Mouse (Mus musculus): ENCODE results near the gene Tectb.
A peak's percentile ranks its signal among the peaks of the same experiment; 100 is the strongest.

Tectb gene

DNA sequence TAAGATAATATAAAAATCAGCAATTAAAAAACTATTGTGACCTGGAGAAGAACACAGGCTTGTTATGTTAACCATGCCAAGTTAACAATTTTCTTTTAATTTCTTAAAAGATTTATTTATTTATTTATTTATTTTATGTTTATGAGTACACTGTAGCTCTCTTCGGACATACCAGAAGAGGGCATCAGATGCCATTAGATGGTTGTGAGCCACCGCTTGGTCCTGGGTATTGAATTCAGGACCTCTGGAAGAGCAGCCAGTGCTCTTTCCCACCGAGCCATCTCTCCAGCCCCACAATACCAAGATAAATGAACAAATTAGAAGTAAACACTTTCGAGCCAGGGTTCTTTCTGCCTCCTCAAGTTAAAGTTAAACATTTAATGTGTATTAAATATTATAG lies 28.1 kb downstream of the Tectb start:
- DNase-seq (ENCODE audit: low spot score in 2 of 2) = no peak

DNA sequence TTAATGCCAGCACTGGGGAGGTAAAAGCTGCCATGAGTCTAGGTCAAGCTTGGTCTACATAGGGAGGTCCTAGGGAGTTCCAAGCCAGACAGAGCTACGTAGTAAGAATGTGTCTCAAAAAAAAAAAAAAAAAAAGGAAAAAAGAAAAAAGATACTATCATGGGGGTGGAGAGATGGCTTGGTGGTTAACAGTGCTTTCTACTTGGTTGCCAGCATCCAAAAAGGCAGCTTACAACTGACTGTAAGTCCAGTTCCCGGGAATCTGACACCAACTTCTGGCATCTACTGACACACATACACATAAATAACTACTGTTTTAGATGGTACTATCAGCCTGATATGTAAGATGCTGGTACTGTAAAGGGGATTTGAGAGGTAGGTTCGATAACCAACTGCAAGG lies 28.6 kb downstream of the Tectb start:
- DNase-seq (ENCODE audit: low spot score in 2 of 2) = no peak

DNA sequence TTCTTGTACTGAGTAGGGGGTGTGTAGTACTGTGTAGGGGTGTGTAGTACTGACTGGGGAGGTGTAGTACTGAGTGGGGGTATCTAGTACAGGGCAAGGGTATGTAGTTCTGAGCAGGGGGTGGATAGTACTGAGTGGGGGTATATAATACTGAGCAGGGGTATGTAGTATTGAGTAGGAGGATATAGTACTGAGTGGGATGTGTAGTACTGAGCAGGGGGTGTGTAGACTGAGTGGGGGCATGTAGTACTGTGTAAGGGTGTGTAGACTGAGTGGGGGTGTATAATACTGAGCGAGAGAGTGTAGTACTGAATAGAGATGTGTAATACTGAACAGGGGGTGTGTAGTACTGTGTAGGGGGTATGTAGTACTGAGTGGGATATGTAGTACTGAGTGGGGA lies 31.2 kb downstream of the Tectb start:
- DNase-seq (ENCODE audit: low spot score in 2 of 2) = no peak

- DNase-seq (ENCODE audit: low spot score in 2 of 2) = peak in 1 of 2 experiments; percentile 35
Observed at GRCm38 (mm10) chr19:55213617-55214340, 33.2 kb downstream of the Tectb start.

- no peak for DNase-seq (ENCODE audit: low spot score in 2 of 2)
Observed at GRCm38 (mm10) chr19:55216876-55217275, 36.3 kb downstream of the Tectb start.

- peak; percentile 65 to 90 for DNase-seq (ENCODE audit: low spot score in 2 of 2)
Observed at GRCm38 (mm10) chr19:55217365-55217764, 36.8 kb downstream of the Tectb start.

DNA sequence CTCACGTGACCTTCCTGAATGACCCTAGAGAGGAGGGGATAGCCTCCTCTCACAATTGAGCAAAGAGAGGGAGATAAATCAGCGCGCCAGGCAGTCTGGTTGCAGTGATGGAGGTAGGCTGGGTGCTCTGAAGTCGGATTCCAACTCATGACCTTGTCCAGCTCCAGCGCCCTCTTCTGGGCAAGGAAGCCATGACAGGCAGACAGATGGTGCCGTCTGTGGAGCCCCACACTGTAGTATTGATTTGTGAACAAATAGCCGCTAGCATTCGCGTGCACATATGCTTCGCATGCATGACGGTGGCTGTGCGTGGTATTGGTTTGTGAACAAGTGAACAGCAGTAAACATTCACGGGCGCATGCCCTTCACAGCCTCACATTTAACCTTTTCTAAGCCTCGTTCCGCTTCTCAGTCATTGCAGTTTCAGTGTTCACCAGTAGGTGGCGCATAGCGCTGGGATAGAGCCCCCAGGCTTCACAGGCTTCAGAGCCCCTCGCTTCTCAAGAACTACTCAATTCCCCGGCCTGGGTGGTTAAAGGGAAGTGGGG lies 37.7 kb downstream of the Tectb start:
- DNase-seq (ENCODE audit: low spot score in 2 of 2) = peak; percentile 89 to 92

DNA sequence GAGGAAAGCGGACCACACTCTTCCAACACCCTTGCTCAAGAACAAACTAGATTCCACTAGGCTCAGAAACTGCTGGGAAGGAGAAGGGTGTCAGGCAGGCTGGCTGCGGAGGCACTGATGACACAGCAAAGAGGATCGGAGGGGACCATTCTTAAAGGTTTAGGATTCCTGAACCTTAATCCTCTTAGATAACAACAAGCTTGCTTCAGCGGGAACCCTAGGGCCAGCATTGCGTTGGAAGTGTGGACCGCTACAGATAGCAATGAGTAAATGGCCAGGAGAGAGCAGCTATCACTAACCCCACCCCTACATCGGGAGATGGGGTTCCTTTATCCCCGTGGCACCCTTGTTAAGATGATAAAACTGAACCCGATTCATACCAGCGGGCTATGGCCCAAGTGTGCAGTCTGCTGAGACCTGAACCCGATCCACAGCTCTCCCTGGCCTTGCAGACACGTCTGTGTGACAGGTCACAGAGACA lies 38.2 kb downstream of the Tectb start:
- DNase-seq (ENCODE audit: low spot score in 2 of 2) = no peak

DNA sequence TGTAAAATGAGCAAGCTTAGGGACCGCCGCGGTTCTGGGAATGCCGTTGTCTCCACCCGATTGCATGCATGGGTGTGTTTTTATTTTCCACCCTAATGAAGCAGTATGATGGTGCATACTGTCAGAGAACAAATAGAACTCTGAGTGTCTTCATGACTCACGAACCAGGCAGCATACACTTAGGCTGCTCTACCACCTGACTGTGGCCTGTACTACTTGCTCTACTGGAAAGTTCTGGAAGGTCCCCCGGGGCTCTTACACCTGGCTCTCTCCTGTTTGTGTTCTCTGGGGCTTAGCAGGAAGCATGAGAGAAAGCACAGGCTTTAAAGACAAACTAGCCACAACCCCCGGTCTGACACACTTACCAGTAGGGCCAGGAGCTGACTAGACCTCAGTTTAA lies 38.8 kb downstream of the Tectb start:
- no peak for DNase-seq (ENCODE audit: low spot score in 2 of 2)

DNA sequence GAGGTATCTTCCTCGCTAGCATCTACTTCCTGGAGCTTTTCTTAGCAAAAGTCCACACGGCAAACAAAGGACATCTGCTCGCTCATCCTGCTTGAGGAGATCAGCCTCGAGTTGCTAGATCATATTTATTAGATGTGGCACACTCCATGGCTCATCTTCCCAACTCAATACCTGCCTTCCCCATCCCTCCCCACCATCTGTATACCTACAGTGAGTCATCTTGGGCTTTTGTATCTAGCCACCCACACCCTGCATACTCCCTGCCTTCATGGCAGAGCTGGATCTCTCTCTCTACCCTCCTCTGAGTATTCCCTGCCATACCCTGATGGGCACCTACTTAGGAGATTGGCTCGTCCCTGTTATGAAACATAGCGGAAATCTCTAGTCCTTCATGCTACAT lies 40.7 kb downstream of the Tectb start:
- peak in 1 of 2 experiments; percentile 35 for DNase-seq (ENCODE audit: low spot score in 2 of 2)

GRCm38 (mm10) chr19:55222268-55222667 lies 41.7 kb downstream of the Tectb start:
- DNase-seq (ENCODE audit: low spot score in 2 of 2) = no peak

- DNase-seq (ENCODE audit: low spot score in 2 of 2) = no peak
Observed at GRCm38 (mm10) chr19:55226621-55227020, 46.1 kb downstream of the Tectb start.

- no peak for DNase-seq (ENCODE audit: low spot score in 2 of 2)
Observed at GRCm38 (mm10) chr19:55227135-55227534, 46.6 kb downstream of the Tectb start.

- DNase-seq (ENCODE audit: low spot score in 2 of 2) = peak; percentile 38
Observed at GRCm38 (mm10) chr19:55231081-55231480, 50.5 kb downstream of the Tectb start.

DNA sequence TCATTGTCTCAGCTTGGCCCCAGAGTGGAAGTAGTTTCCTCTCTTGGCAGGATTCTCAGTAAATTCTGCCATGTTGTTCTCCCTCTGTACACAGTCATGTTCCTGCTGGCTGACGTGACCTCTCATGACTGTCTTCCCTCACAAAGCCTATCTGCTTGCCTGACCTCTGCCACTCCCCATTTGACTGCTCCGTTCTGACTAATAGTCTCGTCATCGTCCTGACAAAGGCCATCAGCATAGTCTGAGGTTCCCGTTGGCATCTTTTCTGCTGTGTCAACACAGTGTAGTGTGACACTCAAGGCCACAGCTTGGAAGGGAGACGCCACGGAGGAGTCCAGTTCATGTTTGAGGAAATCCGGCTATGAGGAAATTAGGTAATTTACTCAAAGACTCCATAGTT lies 51.6 kb downstream of the Tectb start:
- DNase-seq (ENCODE audit: low spot score in 2 of 2) = no peak

DNA sequence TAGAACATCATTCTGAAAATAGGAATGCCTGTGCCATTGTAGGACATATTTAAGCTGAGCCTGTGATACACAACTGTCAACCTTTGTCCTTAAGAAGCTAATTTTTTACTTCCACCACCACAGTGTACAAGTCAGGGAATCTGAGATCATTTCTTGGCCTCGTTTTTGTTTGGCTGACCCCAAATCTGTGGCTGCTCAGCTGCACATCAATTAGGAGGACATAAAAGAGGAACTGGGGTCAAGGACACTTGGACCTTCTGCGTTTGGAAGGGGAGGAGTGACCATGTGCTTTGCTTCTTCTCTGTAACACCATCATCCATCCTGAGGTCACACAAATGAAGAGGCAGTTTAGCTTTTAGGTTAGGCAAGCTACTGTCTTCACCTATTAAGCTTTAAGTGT lies 55.5 kb downstream of the Tectb start:
- DNase-seq (ENCODE audit: low spot score in 2 of 2) = no peak

DNA sequence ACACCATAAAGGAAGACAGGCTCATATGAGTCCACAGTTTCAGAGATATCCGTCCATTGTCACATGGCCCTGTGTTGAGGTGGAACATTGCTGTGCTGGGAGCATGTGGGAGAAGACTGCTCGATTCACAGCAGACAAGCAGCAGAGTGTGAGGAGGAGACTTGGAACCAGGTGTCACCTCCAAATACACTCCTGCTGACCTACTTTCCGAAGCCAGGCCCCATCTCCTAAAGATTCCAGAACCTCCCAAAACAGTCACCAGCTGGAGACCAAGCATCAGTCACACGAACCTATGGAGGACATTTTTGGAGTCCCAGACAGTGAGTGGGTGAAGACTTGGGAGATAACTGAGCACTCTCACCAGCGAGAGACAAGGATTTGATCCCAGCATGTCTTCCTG lies 56.0 kb downstream of the Tectb start:
- peak; percentile 21 to 69 for DNase-seq (ENCODE audit: low spot score in 2 of 2)

GRCm38 (mm10) chr19:55239766-55240426 lies 59.4 kb downstream of the Tectb start:
- DNase-seq (ENCODE audit: low spot score in 2 of 2) = no peak

DNA sequence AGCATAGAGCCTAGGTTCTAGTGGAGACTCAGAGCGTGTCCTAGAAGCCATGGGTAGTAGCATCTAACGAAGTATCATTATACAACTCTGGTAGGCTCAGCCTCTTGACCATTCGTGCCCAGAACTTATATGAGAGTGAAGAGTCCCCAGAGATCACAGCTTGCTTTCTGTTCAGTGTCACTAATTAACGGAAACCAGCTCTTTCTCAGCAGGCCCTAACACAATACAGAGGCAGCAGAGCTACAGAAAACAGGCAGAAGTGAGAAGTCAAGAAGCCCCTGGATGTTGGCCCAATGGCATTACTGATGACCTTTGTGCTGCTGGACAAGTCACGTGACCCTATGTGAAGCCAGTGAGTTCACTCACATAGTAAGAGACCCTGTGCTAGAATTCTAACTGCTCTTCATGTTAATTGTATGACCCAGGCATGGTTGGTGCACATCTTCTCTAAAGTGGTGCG lies 60.7 kb downstream of the Tectb start, which contains the start of gene Gucy2g:
Gucy2g (minus strand) TSS at position 51 of the 460 bp plus-strand sequence.
- no peak for DNase-seq (ENCODE audit: low spot score in 2 of 2)

DNA sequence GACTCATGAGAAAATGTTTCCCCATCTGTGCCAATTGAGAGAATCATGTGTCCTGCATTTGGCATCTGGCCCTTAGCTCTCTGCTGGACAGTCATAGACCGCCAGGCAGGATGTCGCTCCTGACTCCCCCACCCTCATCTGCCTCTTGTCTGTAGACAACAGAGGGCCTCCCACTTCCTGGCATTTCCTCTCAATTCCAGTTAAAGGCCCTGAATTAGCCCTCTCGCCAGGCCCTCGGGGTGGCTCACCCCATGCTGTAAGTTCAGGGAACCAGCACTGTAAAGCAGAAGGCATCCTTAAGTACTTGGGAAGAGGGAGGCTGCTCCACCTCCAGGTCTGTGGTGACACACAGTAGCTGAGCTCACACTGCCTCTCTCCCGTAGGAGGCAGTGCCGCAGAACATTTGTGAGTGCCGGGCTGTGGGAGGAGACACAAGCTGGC lies 64.3 kb downstream of the Tectb start:
- peak; percentile 54 to 68 for DNase-seq (ENCODE audit: low spot score in 2 of 2)

Measured in frontal cortex, postnatal 36 days (tissue).